Mouse (Mus musculus) ovary, adult 2 months (tissue): ENCODE measurements around the gene Gabbr1. TPM values are rescaled to one million over a fixed set of nuclear protein-coding genes. Genes with fewer than 3 reads are reported as not detected.

ENCODE experiments used
- polyA plus RNA-seq: library from polyadenylated mRNA; depleted of rRNA; stranded (reverse); fragments of >200 nt; gene quantifications from 2 replicates; pipeline ENCODE4 v1.2.3, GENCODE M21; 2012; rRNA removed

Gabbr1 gene
- polyA plus RNA-seq = 60.3 and 72.3 TPM in 2 replicates

DNA sequence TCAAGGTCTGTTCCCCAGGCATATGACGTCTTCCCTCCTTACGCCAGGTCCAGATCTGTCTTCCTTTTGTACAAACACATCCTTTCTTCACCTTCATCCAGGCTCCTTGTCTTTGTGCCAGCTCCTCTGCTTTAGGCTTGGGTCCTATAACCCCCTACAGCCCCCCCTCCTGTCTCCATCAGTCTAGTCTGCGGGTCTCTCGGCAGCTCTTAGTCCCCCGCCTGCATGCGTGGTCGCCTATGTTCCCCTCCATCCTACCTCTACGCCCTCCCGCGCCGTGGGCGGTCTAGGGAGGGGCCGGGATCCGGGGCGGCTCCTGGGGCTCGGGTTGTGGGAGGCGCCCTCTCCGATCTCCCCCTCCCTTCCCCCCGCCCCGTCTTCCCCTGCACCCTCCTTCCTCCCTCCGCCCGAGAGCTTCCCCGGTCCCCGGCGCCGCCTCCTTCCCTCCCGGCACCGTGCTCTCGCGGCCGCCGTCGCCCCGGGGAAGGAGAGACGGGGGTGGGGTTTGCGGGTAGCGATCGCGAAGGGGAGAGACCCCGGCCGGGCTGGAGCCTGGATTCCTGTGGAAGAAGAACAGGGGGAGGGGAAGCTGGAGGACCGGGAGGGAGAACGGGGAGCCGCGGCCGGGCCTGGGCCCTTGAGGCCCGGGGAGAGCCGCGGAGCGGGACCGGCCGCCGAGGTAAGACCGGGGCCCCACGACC lies at the start of gene Gabbr1:
TSS of gene Gabbr1 (plus strand) at position 356 of the 701 bp plus-strand sequence.

DNA sequence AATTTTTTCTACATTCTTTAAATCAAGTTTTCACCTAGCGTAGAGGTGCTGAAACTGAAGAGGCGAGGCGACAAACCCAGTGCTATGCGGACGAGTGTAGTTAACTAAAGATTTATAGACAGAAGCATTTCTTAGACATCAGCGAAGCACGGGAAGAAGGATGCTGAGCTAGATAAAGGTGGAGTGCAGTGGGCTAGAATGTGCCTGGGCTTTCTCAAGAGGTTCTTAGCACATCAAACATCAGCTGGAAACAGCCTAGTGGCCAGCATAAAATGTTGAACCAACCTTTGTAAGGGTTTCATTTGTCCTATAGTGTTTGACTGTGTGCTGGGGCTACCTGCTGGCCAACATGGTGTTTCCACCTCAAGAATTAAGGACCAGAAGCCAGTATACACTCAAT lies 44.9 kb upstream of the Gabbr1 start, which contains the start of gene Zfp57:
TSS of gene Zfp57 (plus strand) at position 301 of the 400 bp plus-strand sequence.

DNA sequence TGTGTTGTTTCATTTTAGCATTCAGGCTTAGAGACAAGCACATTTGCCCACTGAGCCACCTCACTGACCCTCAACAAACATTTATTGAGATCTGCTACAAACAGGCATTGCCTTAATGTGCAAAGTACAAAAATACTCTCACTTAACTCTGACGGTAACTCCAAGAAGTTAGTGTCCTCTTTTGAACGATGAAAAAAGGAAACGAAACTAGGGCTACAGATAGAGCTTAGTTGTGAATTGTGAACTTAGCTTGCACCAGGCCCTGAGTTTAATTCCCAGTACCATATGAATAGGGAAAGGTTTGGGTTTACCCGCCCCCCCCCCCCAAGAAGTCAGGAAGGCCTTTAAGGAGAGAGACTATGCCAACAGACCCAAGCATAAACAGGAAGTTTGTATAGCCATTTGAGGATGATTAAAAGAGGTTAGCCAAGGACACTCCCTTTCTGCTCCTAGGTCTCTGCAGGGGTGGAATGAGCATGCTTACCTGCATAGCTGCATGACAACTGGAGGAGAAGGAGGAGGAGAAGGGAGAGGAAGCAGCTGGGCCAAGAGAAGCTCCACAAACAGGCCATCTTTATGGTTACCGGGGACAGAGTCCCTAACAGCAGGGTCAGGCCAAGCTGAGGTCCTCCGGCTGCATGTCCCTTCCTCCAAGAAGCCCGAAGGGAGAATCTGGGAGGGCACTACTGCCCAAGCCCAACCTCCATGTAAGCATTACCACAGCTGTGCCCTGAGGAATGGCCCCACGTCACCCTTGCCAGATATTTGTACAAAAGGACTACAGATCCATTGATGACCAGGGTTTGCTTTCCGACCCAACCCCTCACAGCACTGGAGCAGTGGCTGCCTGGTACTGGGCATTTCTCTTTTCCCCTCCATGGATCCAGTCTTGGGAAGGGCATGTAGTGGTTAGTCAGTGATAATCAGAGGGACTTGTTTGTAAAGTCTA lies 22.9 kb upstream of the Gabbr1 start, which contains the start of gene Mog:
TSS of gene Mog (minus strand) at position 771 of the 949 bp plus-strand sequence.

DNA sequence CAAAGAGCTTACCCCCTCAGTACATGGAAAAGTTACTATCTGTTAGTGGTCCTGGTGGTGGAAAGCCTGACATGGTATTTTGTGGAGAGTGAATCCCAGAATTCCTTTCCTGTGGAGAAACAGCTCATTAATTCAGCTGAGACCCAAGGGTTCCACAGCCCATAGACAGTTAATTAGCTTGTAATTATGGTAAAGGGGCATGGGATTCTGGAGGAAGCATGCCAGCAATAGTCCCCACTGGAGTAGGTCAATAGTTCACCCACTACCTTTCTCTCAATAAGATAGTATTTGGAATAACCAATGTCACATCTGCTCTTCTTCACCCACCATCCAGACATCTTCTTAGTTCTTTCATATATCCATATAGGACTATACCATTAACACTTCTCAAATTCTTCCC lies 42.6 kb downstream of the Gabbr1 start, which contains the start of gene Olfr90:
TSS of gene Olfr90 (minus strand) at position 101 of the 400 bp plus-strand sequence.

DNA sequence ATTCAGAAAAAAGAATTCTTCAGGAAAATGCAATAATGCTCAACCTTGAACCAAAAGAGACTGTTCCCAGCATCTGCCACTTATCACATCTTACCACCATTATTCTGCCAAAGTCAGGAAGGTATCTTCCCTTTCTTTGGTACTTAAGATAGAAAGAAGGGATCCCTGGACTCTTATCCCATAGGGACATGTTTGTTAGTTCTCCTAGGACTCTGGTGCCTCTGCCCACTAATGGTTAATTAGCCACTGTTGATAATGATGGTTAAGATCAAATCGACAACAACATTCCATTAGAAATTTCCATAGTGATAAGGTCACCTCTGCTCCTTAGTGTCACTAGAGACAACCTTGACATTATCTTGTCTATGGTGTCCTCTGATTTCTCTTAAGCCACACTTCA lies 52.4 kb downstream of the Gabbr1 start, which contains the start of gene Olfr91:
TSS of gene Olfr91 (minus strand) at position 101 of the 400 bp plus-strand sequence.

DNA sequence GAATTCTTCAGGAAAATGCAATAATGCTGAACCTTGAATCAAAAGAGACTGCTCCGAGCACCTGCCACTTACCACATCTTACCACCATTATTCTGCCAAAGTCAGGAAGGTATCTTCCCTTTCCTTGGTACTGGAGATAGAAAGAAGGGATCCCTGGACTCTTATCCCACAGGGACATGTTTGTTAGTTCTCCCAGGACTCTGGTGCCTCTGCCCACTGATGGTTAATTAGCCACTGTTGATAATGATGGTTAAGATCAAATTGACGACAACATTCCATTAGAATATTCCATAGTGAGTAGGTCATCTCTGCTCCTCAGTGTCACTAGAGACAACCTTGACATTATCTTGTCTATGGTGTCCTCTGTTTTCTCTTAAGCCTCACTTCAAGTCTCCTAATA lies 74.2 kb downstream of the Gabbr1 start, which contains the start of gene Olfr92:
TSS of gene Olfr92 (minus strand) at position 101 of the 400 bp plus-strand sequence.

Other genes with a start within 250 kb of the Gabbr1 start
- not detected in 2 replicates for gene H2-M10.6, start 233.8 kb upstream of the Gabbr1 start, polyA plus RNA-seq
- gene Trim26, start 208.8 kb upstream of the Gabbr1 start, polyA plus RNA-seq = 54.2 and 58.7 TPM in 2 replicates
- gene Trim15, start 178.8 kb upstream of the Gabbr1 start, polyA plus RNA-seq = 0.43 and 1.4 TPM in 2 replicates
- gene Trim10, start 176.4 kb upstream of the Gabbr1 start, polyA plus RNA-seq = 0.10 TPM in 1 of 2 replicates, not detected in the other
- gene Trim40, start 155.8 kb upstream of the Gabbr1 start, polyA plus RNA-seq = 0.14 and 0.17 TPM in 2 replicates
- gene Trim31, start 147.8 kb upstream of the Gabbr1 start, polyA plus RNA-seq = not detected in 2 replicates
- 2.8 and 4.4 TPM in 2 replicates for gene Rnf39, start 103.0 kb upstream of the Gabbr1 start, polyA plus RNA-seq
- gene Ppp1r11, start 94.2 kb upstream of the Gabbr1 start, polyA plus RNA-seq = 24.8 and 31.2 TPM in 2 replicates
- gene Znrd1, start 87.4 kb upstream of the Gabbr1 start, polyA plus RNA-seq = 26.6 and 33.4 TPM in 2 replicates
- 0.36 and 1.5 TPM in 2 replicates for gene Znrd1as, start 87.4 kb upstream of the Gabbr1 start, polyA plus RNA-seq
- gene 2410137M14Rik, start 64.7 kb upstream of the Gabbr1 start, polyA plus RNA-seq = not detected in 2 replicates
- gene H2-M5, start 56.4 kb upstream of the Gabbr1 start, polyA plus RNA-seq = 0.54 and 1.4 TPM in 2 replicates
- 16.9 and 20.7 TPM in 2 replicates for gene Zfp57, start 44.8 kb upstream of the Gabbr1 start, polyA plus RNA-seq
- gene Mog, start 22.6 kb upstream of the Gabbr1 start, polyA plus RNA-seq = not detected in 2 replicates
- gene Olfr90, start 42.5 kb downstream of the Gabbr1 start, polyA plus RNA-seq = not detected in 2 replicates
- not detected in 2 replicates for gene Olfr91, start 52.3 kb downstream of the Gabbr1 start, polyA plus RNA-seq
- not detected in 2 replicates for gene Olfr92, start 74.1 kb downstream of the Gabbr1 start, polyA plus RNA-seq
- gene Olfr93, start 115.5 kb downstream of the Gabbr1 start, polyA plus RNA-seq = not detected in 2 replicates
- gene Ubd, start 147.9 kb downstream of the Gabbr1 start, polyA plus RNA-seq = not detected in 2 replicates
- not detected in 2 replicates for gene Olfr94, start 155.0 kb downstream of the Gabbr1 start, polyA plus RNA-seq
- not detected in 2 replicates for gene Olfr95, start 167.2 kb downstream of the Gabbr1 start, polyA plus RNA-seq
- gene Olfr96, start 174.2 kb downstream of the Gabbr1 start, polyA plus RNA-seq = not detected in 2 replicates
- gene Olfr97, start 191.4 kb downstream of the Gabbr1 start, polyA plus RNA-seq = not detected in 2 replicates
- gene Olfr98, start 217.8 kb downstream of the Gabbr1 start, polyA plus RNA-seq = not detected in 2 replicates
- 11.7 and 12.1 TPM in 2 replicates for gene H2-M3, start 224.3 kb downstream of the Gabbr1 start, polyA plus RNA-seq
- gene Olfr99, start 237.5 kb downstream of the Gabbr1 start, polyA plus RNA-seq = not detected in 2 replicates